Mouse (Mus musculus) heart, adult 2 months (tissue): ENCODE results near the gene D430042O09Rik. TPM values are rescaled to one million over a fixed set of nuclear protein-coding genes. Genes with fewer than 3 reads are reported as not detected.

Experiments
- DNase-seq, 2 experiments: peaks; one replicate each; pipeline ENCODE4 v3.0.0; 2021
- H3K27ac ChIP-seq: fragments of 200-600 bp; 2 replicates; pipeline ENCODE4 v1.8.1; 2022
- H3K27me3 ChIP-seq: fragments of 200-500 bp; 2 replicates; pipeline ENCODE4 v1.6.1; 2012; ENCODE audit warnings: mild to moderate bottlenecking, low read length, inconsistent platforms, mixed read lengths; ENCODE audit not compliant: control insufficient read depth, insufficient read depth
- H3K36me3 ChIP-seq: fragments of 200-500 bp; 2 replicates; pipeline ENCODE4 v1.6.1; 2012; ENCODE audit warnings: low read length, inconsistent platforms; ENCODE audit not compliant: control insufficient read depth, insufficient read depth
- H3K4me1 ChIP-seq: fragments of 200-500 bp; 2 replicates; pipeline ENCODE4 v1.6.1; 2011; ENCODE audit warnings: low read length; ENCODE audit not compliant: control insufficient read depth, insufficient read depth
- H3K4me3 ChIP-seq: fragments of 200-600 bp; 2 replicates; pipeline ENCODE4 v1.8.1; 2022
- H3K79me2 ChIP-seq: fragments of 200-500 bp; replicated peaks from 2 replicates; pipeline ENCODE4 v1.6.1; 2012; ENCODE audit warnings: mild to moderate bottlenecking, inconsistent platforms, low read length, moderate library complexity, mixed read lengths; ENCODE audit not compliant: control insufficient read depth, insufficient read depth
- H3K9ac ChIP-seq: fragments of 200-500 bp; 2 replicates; pipeline ENCODE4 v1.6.1; 2012; ENCODE audit warnings: low read depth, mild to moderate bottlenecking, control low read depth, inconsistent platforms, low read length, mixed read lengths
- CTCF ChIP-seq: fragments of 200-600 bp; IDR thresholded peaks from 2 replicates; pipeline ENCODE4 v1.8.1; 2022; ENCODE audit warnings: antibody characterized with exemption, mild to moderate bottlenecking, moderate library complexity
- EP300 ChIP-seq: fragments of 200-500 bp; IDR thresholded peaks from 2 replicates; pipeline ENCODE4 v1.6.1; 2011; ENCODE audit warnings: low read depth, low read length, control low read depth; ENCODE audit not compliant: insufficient read depth
- POLR2A ChIP-seq: fragments of 200-500 bp; IDR thresholded peaks from 2 replicates; pipeline ENCODE4 v1.6.1; 2011; ENCODE audit warnings: mild to moderate bottlenecking, low read depth, low read length, control low read depth; ENCODE audit not compliant: insufficient read depth
- WGBS: fragments of 180-500 bp; shearing (Covaris S2); methylation state at CpG from one replicate; pipeline ENCODE4 v1.1.7; 2018; 5-methylcytosine and 5-hydroxymethylcytosine counted together
- intact Hi-C: fragments of 180-260 bp; cut with DNase I; formaldehyde crosslinking; loops from one replicate; pipeline ENCODE4 v1.15.1; 2025
- polyA plus RNA-seq: library from polyadenylated mRNA; depleted of rRNA; stranded (reverse); fragments of >200 nt; gene quantifications from 2 replicates; pipeline ENCODE4 v1.2.3, GENCODE M21; 2012
- total RNA-seq, 2 experiments: library from RNA; stranded (reverse); gene quantifications; 2 replicates each; pipeline ENCODE4 v1.2.3; 2021

Gene D430042O09Rik
- total and polyA plus RNA-seq, 3 experiments: 8.2 to 11.5 (median 9.3) TPM

DNA sequence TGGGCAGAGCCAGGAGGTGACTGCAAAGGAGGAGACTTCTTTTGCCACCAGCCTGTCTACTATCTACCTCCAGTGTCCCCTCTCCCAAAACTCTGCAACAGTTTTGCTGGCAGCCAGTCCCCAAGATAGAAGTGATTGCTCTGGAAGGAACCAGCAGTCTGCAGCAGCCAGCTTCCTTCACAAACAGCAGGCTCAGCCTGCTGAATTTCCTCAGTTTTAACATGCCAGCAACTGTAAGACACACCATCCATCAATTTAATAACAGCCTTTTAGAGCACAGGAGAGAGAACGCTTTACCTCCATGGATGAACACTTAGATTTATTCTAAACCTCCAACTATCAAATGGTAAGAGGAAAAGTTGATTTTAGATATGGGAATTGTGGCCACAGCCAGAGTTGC is 156.3 kb downstream of the D430042O09Rik start:
- DNase-seq: no peak
- Histone ChIP-seq H3K27me3 (no peaks in the 10 kb centered on the region), H3K4me3 (no peak overlapping the region), H3K9ac (no peak overlapping the region), H3K36me3 (no peaks in the 10 kb centered on the region), H3K79me2 (no peaks in the 10 kb centered on the region), H3K4me1 (no peaks in the 10 kb centered on the region; the same call in 1 of the 2 replicates), H3K27ac (no peak overlapping the region)
- WGBS: 90% methylated on average over 1 of the region's 1 CpGs
- TF ChIP-seq POLR2A (no peak), EP300 (no peak), CTCF (no peak)
- intact Hi-C loops: no loop called here

- WGBS: 84% methylated on average over 11 of the region's 11 CpGs
- no peak overlapping the region for H3K27ac ChIP-seq
- intact Hi-C loops: no loop called here
- H3K79me2 ChIP-seq: no peaks in the 10 kb centered on the region
- no peak overlapping the region for H3K9ac ChIP-seq
- H3K27me3 ChIP-seq: no peaks in the 10 kb centered on the region
- DNase-seq: no peak
- H3K36me3 ChIP-seq: no peaks in the 10 kb centered on the region
- no peak overlapping the region for H3K4me3 ChIP-seq
- TF ChIP-seq EP300 (no peak), POLR2A (no peak), CTCF (no peak)
- H3K4me1 ChIP-seq: no peaks in the 10 kb centered on the region; the same call in 1 of the 2 replicates
Observed at GRCm38 (mm10) chr7:125865234-125865633, 157.5 kb downstream of the D430042O09Rik start.

DNA sequence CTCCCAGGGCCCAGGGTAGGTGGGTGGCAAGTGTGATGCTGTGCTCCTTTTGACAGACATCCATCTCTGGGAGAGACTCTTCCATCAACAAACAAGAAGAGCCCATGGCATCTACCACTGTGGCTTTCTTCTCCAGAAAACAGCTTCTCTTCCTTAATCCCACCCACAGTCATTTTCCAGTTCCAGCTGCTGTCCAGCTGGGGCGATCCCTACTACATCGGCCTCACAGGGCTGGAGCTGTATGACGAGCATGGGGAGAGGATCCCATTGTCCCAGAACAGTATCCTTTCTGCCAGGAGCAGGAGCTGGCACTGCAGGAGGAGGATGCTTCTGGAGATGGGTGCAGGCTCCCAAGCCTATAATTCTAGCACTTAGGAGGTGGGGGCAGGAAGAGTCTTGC is 160.9 kb downstream of the D430042O09Rik start:
- no peaks in the 10 kb centered on the region for H3K79me2 ChIP-seq
- 85% methylated on average over 3 of the region's 3 CpGs for WGBS
- H3K4me3 ChIP-seq: no peak overlapping the region
- no peaks in the 10 kb centered on the region for H3K36me3 ChIP-seq
- H3K27ac ChIP-seq: no peak overlapping the region
- no peaks in the 10 kb centered on the region for H3K27me3 ChIP-seq
- no peaks in the 10 kb centered on the region for H3K4me1 ChIP-seq
- TF ChIP-seq POLR2A: no peak
- TF ChIP-seq EP300: no peak
- no peak for TF ChIP-seq CTCF
- no peak for DNase-seq
- intact Hi-C loops: no loop called here
- H3K9ac ChIP-seq: no peak overlapping the region

DNA sequence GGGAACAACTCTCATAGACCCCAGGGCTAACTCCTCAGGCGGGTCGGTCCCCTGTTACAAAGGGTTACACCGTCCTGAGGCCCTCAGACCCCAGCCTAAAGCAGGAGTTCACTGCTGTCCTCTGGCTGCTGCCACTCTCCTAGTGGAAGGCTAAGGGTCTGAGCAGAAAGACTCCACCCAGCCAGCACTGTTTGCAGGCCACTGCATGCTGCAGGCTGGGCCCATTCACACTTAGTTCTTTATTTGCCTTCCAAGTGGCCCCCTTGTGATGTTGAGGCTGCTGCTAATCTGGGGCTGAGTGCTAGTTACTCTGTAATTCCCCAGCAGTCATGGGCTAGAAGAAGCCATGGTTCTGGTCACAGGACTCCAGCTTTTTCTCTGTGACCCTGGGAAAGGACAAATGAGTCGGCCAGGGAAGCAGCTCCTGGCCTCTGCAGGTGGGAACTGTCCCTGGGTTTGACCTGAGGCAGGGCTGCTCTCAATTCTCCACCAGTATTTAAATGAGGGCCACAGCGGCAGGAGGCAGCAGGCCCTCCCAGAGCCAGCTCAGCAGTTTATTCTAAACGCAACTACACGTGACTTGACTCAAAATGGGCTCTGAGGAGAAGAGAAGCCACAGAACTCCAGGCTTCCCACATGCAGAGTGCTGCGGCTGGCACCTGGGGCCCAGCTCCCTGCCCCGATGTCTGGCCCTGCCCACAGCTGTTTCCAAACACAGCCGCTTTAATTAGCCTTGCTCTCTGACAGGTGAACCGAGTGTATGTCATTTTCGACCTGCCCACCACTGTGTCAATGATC is 163.9 kb downstream of the D430042O09Rik start:
- H3K36me3 ChIP-seq: no peaks in the 10 kb centered on the region
- DNase-seq: no peak

GRCm38 (mm10) chr7:125872202-125872580 is 164.5 kb downstream of the D430042O09Rik start:
- Histone ChIP-seq H3K27me3 (no peaks in the 10 kb centered on the region), H3K9ac (no peak overlapping the region), H3K36me3 (no peaks in the 10 kb centered on the region), H3K79me2 (no peaks in the 10 kb centered on the region), H3K4me3 (no peak overlapping the region), H3K27ac (no peak overlapping the region), H3K4me1 (no peaks in the 10 kb centered on the region)
- 71% methylated on average over 6 of the region's 6 CpGs for WGBS
- DNase-seq: no peak
- TF ChIP-seq CTCF (no peak), EP300 (no peak), POLR2A (no peak)
- intact Hi-C loops: no loop called here

More for the DNA sequence above, 163.9 kb downstream of the D430042O09Rik start:
- Histone ChIP-seq H3K9ac (no peak overlapping the region), H3K79me2 (no peaks in the 10 kb centered on the region), H3K4me1 (no peaks in the 10 kb centered on the region), H3K27me3 (no peaks in the 10 kb centered on the region), H3K27ac (no peak overlapping the region), H3K4me3 (no peak overlapping the region)
- TF ChIP-seq EP300 (no peak), POLR2A (no peak)
- intact Hi-C loops: no loop called here
- 58% methylated on average over 12 of the region's 12 CpGs for WGBS

DNA sequence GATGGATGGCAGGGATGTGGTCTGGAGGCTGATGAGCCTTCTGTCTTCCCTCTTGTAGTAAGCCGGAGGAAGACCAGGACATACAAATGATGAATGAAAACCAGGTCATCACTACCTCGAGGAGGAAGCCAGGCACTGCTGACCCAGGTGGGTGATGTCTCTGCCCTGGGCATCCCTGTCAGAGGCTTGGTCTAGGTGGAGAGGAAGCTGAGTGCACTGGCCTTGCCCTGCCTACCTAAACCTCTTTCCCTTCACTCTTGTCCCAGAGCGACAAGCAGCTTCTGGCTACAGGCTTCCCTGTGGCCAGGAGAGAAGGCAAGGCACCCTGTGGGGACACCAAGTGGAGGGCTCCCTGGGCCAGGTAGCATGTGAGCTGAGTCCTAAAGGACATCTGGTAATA is 165.2 kb downstream of the D430042O09Rik start:
- no peak for TF ChIP-seq CTCF
- no peak for TF ChIP-seq POLR2A
- no peak for TF ChIP-seq EP300
- WGBS: 85% methylated on average over 3 of the region's 3 CpGs
- Histone ChIP-seq H3K36me3 (no peaks in the 10 kb centered on the region), H3K9ac (no peak overlapping the region), H3K27me3 (no peaks in the 10 kb centered on the region), H3K79me2 (no peaks in the 10 kb centered on the region), H3K4me3 (no peak overlapping the region), H3K4me1 (no peaks in the 10 kb centered on the region), H3K27ac (no peak overlapping the region)
- intact Hi-C loops: no loop called here
- DNase-seq: no peak
